Mouse (Mus musculus): Measurements from ENCODE around the gene Igsf21. TPM values are rescaled to one million over a fixed set of nuclear protein-coding genes. Genes with fewer than 3 reads are reported as not detected.

Igsf21 gene
- polyA plus RNA-seq, 1 experiment from 2014 or later, result not detected

GRCm38 (mm10) chr4:140115756-140116155 is 130.8 kb downstream of the Igsf21 start:
- 76% methylated on average over 9 of the region's 9 CpGs for WGBS (ENCODE audit: insufficient replicate concordance)
- no peak overlapping the region for H3K4me2 ChIP-seq (ENCODE audit: low read depth, low read length)
- DNase-seq (no peak), ATAC-seq (no peak)
- no peak overlapping the region for H3K4me3 ChIP-seq (ENCODE audit: low read depth, low read length)
- H3K4me1 ChIP-seq (ENCODE audit: insufficient read depth), result no peaks in the 10 kb centered on the region
- H3K9me3 ChIP-seq (ENCODE audit: low read length), result no peaks in the 10 kb centered on the region
- H3K36me3 ChIP-seq (replicated peaks; ENCODE audit: insufficient read depth, low read length), result no peaks in the 10 kb centered on the region
- no peaks in the 10 kb centered on the region for H3K27me3 ChIP-seq (ENCODE audit: insufficient read depth, low read length)
- TF ChIP-seq CTCF (IDR thresholded peaks at IDR 0.05; ENCODE audit: low read depth), result no peak
- no peak overlapping the region for H3K9ac ChIP-seq (replicated peaks)
- H3K27ac ChIP-seq (ENCODE audit: low read depth), result no peak overlapping the region

- ATAC-seq (no peak), DNase-seq (no peak)
- Histone ChIP-seq H3K9me3 (ENCODE audit: low read length) (no peaks in the 10 kb centered on the region), H3K9ac (replicated peaks) (no peak overlapping the region), H3K4me3 (ENCODE audit: low read depth, low read length) (no peak overlapping the region), H3K27me3 (ENCODE audit: insufficient read depth, low read length) (0 out of 2 replicates have a peak, but pooled peaks cover 1% of the 10 kb centered on the region), H3K4me2 (ENCODE audit: low read depth, low read length) (no peak overlapping the region), H3K4me1 (ENCODE audit: insufficient read depth) (no peaks in the 10 kb centered on the region), H3K27ac (ENCODE audit: low read depth) (no peak overlapping the region), H3K36me3 (replicated peaks; ENCODE audit: insufficient read depth, low read length) (no peaks in the 10 kb centered on the region)
- no peak for TF ChIP-seq EP300 (IDR thresholded peaks at IDR 0.05; ENCODE audit: low read depth)
- TF ChIP-seq CTCF (IDR thresholded peaks at IDR 0.05; ENCODE audit: low read depth), result peak; percentile 31; the same call in 1 of the 2 replicates
- WGBS (ENCODE audit: insufficient replicate concordance), result 73% methylated on average over 6 of the region's 6 CpGs
These were observed 131.5 kb downstream of the Igsf21 start for GRCm38 (mm10) chr4:140115053-140115452.

- H3K27ac ChIP-seq (ENCODE audit: low read depth), result no peak overlapping the region
- no peaks in the 10 kb centered on the region for H3K36me3 ChIP-seq (replicated peaks; ENCODE audit: insufficient read depth, low read length)
- H3K4me2 ChIP-seq (ENCODE audit: low read depth, low read length), result no peak overlapping the region
- no peak for TF ChIP-seq CTCF (IDR thresholded peaks at IDR 0.05; ENCODE audit: low read depth)
- TF ChIP-seq EP300 (IDR thresholded peaks at IDR 0.05; ENCODE audit: low read depth), result no peak
- peaks cover 11% of the 10 kb centered on the region for H3K27me3 ChIP-seq (ENCODE audit: insufficient read depth, low read length)
- DNase-seq (no peak), ATAC-seq (no peak)
- no peaks in the 10 kb centered on the region for H3K4me1 ChIP-seq (ENCODE audit: insufficient read depth)
- H3K4me3 ChIP-seq (ENCODE audit: low read depth, low read length), result no peak overlapping the region
- WGBS (ENCODE audit: insufficient replicate concordance), result 74% methylated on average over 18 of the region's 18 CpGs
- H3K9ac ChIP-seq (replicated peaks), result no peak overlapping the region
- H3K9me3 ChIP-seq (ENCODE audit: low read length), result no peaks in the 10 kb centered on the region
These were observed 132.7 kb downstream of the Igsf21 start for GRCm38 (mm10) chr4:140113690-140114475.

- no peak overlapping the region for H3K4me2 ChIP-seq (ENCODE audit: low read depth, low read length)
- DNase-seq (no peak), ATAC-seq (no peak)
- no peaks in the 10 kb centered on the region for H3K9me3 ChIP-seq (ENCODE audit: low read length)
- TF ChIP-seq CTCF (IDR thresholded peaks at IDR 0.05; ENCODE audit: low read depth), result no peak
- TF ChIP-seq EP300 (IDR thresholded peaks at IDR 0.05; ENCODE audit: low read depth), result no peak
- peaks cover 16% of the 10 kb centered on the region for H3K27me3 ChIP-seq (ENCODE audit: insufficient read depth, low read length)
- no peak overlapping the region for H3K9ac ChIP-seq (replicated peaks)
- no peaks in the 10 kb centered on the region for H3K36me3 ChIP-seq (replicated peaks; ENCODE audit: insufficient read depth, low read length)
- no peak overlapping the region for H3K4me3 ChIP-seq (ENCODE audit: low read depth, low read length)
- 50% methylated on average over 6 of the region's 6 CpGs for WGBS (ENCODE audit: insufficient replicate concordance)
- no peak overlapping the region for H3K27ac ChIP-seq (ENCODE audit: low read depth)
- no peaks in the 10 kb centered on the region for H3K4me1 ChIP-seq (ENCODE audit: insufficient read depth)
These were observed 137.0 kb downstream of the Igsf21 start for GRCm38 (mm10) chr4:140109626-140109948.

- WGBS (ENCODE audit: insufficient replicate concordance), result 4% methylated on average over 32 of the region's 32 CpGs
- Histone ChIP-seq H3K4me2 (ENCODE audit: low read depth, low read length) (no peak overlapping the region), H3K4me3 (ENCODE audit: low read depth, low read length) (no peak overlapping the region), H3K4me1 (ENCODE audit: insufficient read depth) (no peaks in the 10 kb centered on the region), H3K27me3 (ENCODE audit: insufficient read depth, low read length) (peaks cover 20% of the 10 kb centered on the region), H3K9me3 (ENCODE audit: low read length) (no peaks in the 10 kb centered on the region), H3K36me3 (replicated peaks; ENCODE audit: insufficient read depth, low read length) (no peaks in the 10 kb centered on the region), H3K9ac (replicated peaks) (no peak overlapping the region), H3K27ac (ENCODE audit: low read depth) (no peak overlapping the region)
- DNase-seq, result no peak
- ATAC-seq, result no peak
- TF ChIP-seq CTCF (IDR thresholded peaks at IDR 0.05; ENCODE audit: low read depth), result no peak
- TF ChIP-seq EP300 (IDR thresholded peaks at IDR 0.05; ENCODE audit: low read depth), result no peak
These were observed 137.5 kb downstream of the Igsf21 start for GRCm38 (mm10) chr4:140108871-140109625.

- 75% methylated on average over 10 of the region's 12 CpGs for WGBS (ENCODE audit: insufficient replicate concordance)
- H3K9ac ChIP-seq (replicated peaks), result no peak overlapping the region
- no peak overlapping the region for H3K4me2 ChIP-seq (ENCODE audit: low read depth, low read length)
- no peaks in the 10 kb centered on the region for H3K4me1 ChIP-seq (ENCODE audit: insufficient read depth)
- no peaks in the 10 kb centered on the region for H3K36me3 ChIP-seq (replicated peaks; ENCODE audit: insufficient read depth, low read length)
- no peak overlapping the region for H3K4me3 ChIP-seq (ENCODE audit: low read depth, low read length)
- TF ChIP-seq EP300 (IDR thresholded peaks at IDR 0.05; ENCODE audit: low read depth) (no peak), CTCF (IDR thresholded peaks at IDR 0.05; ENCODE audit: low read depth) (no peak)
- no peak overlapping the region for H3K27ac ChIP-seq (ENCODE audit: low read depth)
- DNase-seq (no peak), ATAC-seq (no peak)
- H3K9me3 ChIP-seq (ENCODE audit: low read length), result no peaks in the 10 kb centered on the region
- peaks cover 23% of the 10 kb centered on the region for H3K27me3 ChIP-seq (ENCODE audit: insufficient read depth, low read length)
These were observed 139.4 kb downstream of the Igsf21 start for GRCm38 (mm10) chr4:140107161-140107560.
